Mouse (Mus musculus) MEL (cell line): ENCODE measurements around the gene Frmd4a.

Experiments used
- EP300 ChIP-seq, 2 experiments: IDR thresholded peaks; 2 replicates each; pipeline ENCODE4 v1.6.1; 2011; ENCODE audit warnings: improper control_type of control experiment in 2 of 2, low read length in 2 of 2, low read depth in 1 of 2, mild to moderate bottlenecking in 1 of 2
- MYB ChIP-seq: IDR thresholded peaks from 2 replicates; pipeline ENCODE4 v1.6.1; 2011; ENCODE audit warnings: mild to moderate bottlenecking, low read depth, low read length, improper control_type of control experiment
- NRF1 ChIP-seq: IDR thresholded peaks from 2 replicates; pipeline ENCODE4 v1.6.1; 2014; ENCODE audit warnings: low read depth, mild to moderate bottlenecking, inconsistent platforms, low read length, improper control_type of control experiment, moderate library complexity; ENCODE audit not compliant: poor library complexity, insufficient read depth, severe bottlenecking
- ZKSCAN1 ChIP-seq: IDR thresholded peaks from 2 replicates; pipeline ENCODE4 v1.6.1; 2012; ENCODE audit warnings: low read depth, mild to moderate bottlenecking, inconsistent platforms, low read length, improper control_type of control experiment, moderate library complexity

- TF ChIP-seq MYB (no peak), EP300 (IDR thresholded peaks at IDR 0.05; ENCODE audit: low read depth in 1 of 2, low read length in 2 of 2) (peak in 1 of 2 experiments; percentile 25; a peak in 1 of 4 replicates), NRF1 (no peak), ZKSCAN1 (no peak)
These were observed 544.9 kb downstream of the Frmd4a start for GRCm38 (mm10) chr2:4562373-4562772.
